Mouse (Mus musculus) MEL (cell line): ENCODE measurements around the gene Wfikkn2.

Experiments
- BHLHE40 ChIP-seq: IDR thresholded peaks from 2 replicates; pipeline ENCODE4 v1.6.1; 2012; ENCODE audit warnings: low read depth, mild to moderate bottlenecking, inconsistent platforms, low read length, improper control_type of control experiment, borderline replicate concordance
- CHD2 ChIP-seq: IDR thresholded peaks from 2 replicates; pipeline ENCODE4 v1.6.1; 2011; ENCODE audit warnings: low read length, improper control_type of control experiment
- CTCF ChIP-seq, 3 experiments: IDR thresholded peaks in 2 of 3; conservative IDR thresholded peaks in 1 of 3; 2 replicates each; pipeline ENCODE4 v1.5.1; 2011 to 2012; ENCODE audit warnings: low read length in 3 of 3, low read depth in 2 of 3, mild to moderate bottlenecking in 2 of 3, improper control_type of control experiment in 1 of 3, inconsistent platforms in 1 of 3, mixed read lengths in 1 of 3, moderate library complexity in 1 of 3; ENCODE audit not compliant: control insufficient read depth in 1 of 3, insufficient read depth in 1 of 3, poor library complexity in 1 of 3, severe bottlenecking in 1 of 3
- EP300 ChIP-seq, 2 experiments: IDR thresholded peaks; 2 replicates each; pipeline ENCODE4 v1.6.1; 2011; ENCODE audit warnings: improper control_type of control experiment in 2 of 2, low read length in 2 of 2, low read depth in 1 of 2, mild to moderate bottlenecking in 1 of 2
- MYB ChIP-seq: IDR thresholded peaks from 2 replicates; pipeline ENCODE4 v1.6.1; 2011; ENCODE audit warnings: mild to moderate bottlenecking, low read depth, low read length, improper control_type of control experiment
- POLR2A ChIP-seq, 2 experiments: IDR thresholded peaks; 2 replicates each; pipeline ENCODE4 v1.6.1; 2011 to 2012; ENCODE audit warnings: low read length in 2 of 2, mild to moderate bottlenecking in 2 of 2, control low read depth in 1 of 2, improper control_type of control experiment in 1 of 2, low read depth in 1 of 2, moderate library complexity in 1 of 2; ENCODE audit not compliant: control insufficient read depth in 1 of 2, insufficient read depth in 1 of 2, poor library complexity in 1 of 2
- POLR2AphosphoS2 ChIP-seq: IDR thresholded peaks from 2 replicates; pipeline ENCODE4 v1.6.1; 2011; ENCODE audit warnings: low read length, improper control_type of control experiment
- RAD21 ChIP-seq: IDR thresholded peaks from 2 replicates; pipeline ENCODE4 v1.6.1; 2011; ENCODE audit warnings: mild to moderate bottlenecking, low read depth, low read length, improper control_type of control experiment
- TCF12 ChIP-seq: IDR thresholded peaks from 2 replicates; pipeline ENCODE4 v1.6.1; 2014; ENCODE audit warnings: low read depth, mild to moderate bottlenecking, inconsistent platforms, low read length, improper control_type of control experiment, moderate library complexity
- ZKSCAN1 ChIP-seq: IDR thresholded peaks from 2 replicates; pipeline ENCODE4 v1.6.1; 2012; ENCODE audit warnings: low read depth, mild to moderate bottlenecking, inconsistent platforms, low read length, improper control_type of control experiment, moderate library complexity
- ZNF384 ChIP-seq: IDR thresholded peaks from 2 replicates; pipeline ENCODE4 v1.6.1; 2012; ENCODE audit warnings: low read depth, mild to moderate bottlenecking, inconsistent platforms, low read length, improper control_type of control experiment

GRCm38 (mm10) chr11:94257987-94258386 is 12.2 kb upstream of the Wfikkn2 start:
- TF ChIP-seq POLR2AphosphoS2: no peak
- no peak for TF ChIP-seq EP300 (IDR thresholded peaks at IDR 0.05; ENCODE audit: low read depth in 1 of 2, low read length in 2 of 2)
- TF ChIP-seq POLR2A (IDR thresholded peaks at IDR 0.05; ENCODE audit: control insufficient read depth in 1 of 2, insufficient read depth in 1 of 2, low read depth in 1 of 2, low read length in 2 of 2, poor library complexity in 1 of 2): no peak
- TF ChIP-seq CHD2: no peak
- no peak for TF ChIP-seq CTCF (IDR thresholded peaks at IDR 0.05 in 2 of 3, conservative IDR thresholded peaks at IDR 0.05 in 1 of 3; ENCODE audit: control insufficient read depth in 1 of 3, insufficient read depth in 1 of 3, low read depth in 2 of 3, low read length in 3 of 3, poor library complexity in 1 of 3, severe bottlenecking in 1 of 3)
- TF ChIP-seq ZNF384: no peak
- TF ChIP-seq MYB: no peak
- TF ChIP-seq RAD21: no peak
- TF ChIP-seq TCF12: no peak
- TF ChIP-seq BHLHE40: no peak
- no peak for TF ChIP-seq ZKSCAN1
